In genomic region chr1:167389584-167389983, GRCm38 (mm10) we compare ENCODE assay signal across 25 mouse cellular contexts. TPM values are rescaled to one million over a fixed set of nuclear protein-coding genes. Genes with fewer than 3 reads are reported as not detected.
DNase-seq lines count a peak whose midpoint lies in the region; ATAC-seq and TF ChIP-seq lines count a peak whose summit lies in the region.
"Had no signal": no experiment of that assay in that cellular context is flagged by ENCODE, and none has a peak within 500 bp of the region (broad histone marks: within the 10 kb centered on the region; RNA-seq: fewer than 3 reads in every experiment).

No protein-coding gene starts in this region.

- H3K4me1 ChIP-seq in heart, embryonic 10.5 days: peaks cover 21% of the 10 kb centered on the region
- H3K4me1 ChIP-seq in kidney, adult 2 months (ENCODE audit: control insufficient read depth, insufficient read depth, low read length): peaks cover 17% of the 10 kb centered on the region
- H3K4me1 ChIP-seq in liver, embryonic 14.5 days (replicated peaks; ENCODE audit: control insufficient read depth in 2 of 2, insufficient read depth in 2 of 2, low read length in 1 of 2): peaks cover 65 to 70% of the 10 kb centered on the region in 2 experiments
- H3K4me1 ChIP-seq in stomach, postnatal 0 days (replicated peaks; ENCODE audit: control insufficient read depth, insufficient read depth): 0 out of 2 replicates have a peak, but pooled peaks cover 2% of the 10 kb centered on the region
- H3K4me1 ChIP-seq in midbrain, embryonic 11.5 days (ENCODE audit: control insufficient read depth, insufficient read depth, low read length): peaks cover 7% of the 10 kb centered on the region; the same call in 1 of the 2 replicates

- no peak for TF ChIP-seq EP300 in liver, embryonic 14.5 days (IDR thresholded peaks at IDR 0.05; ENCODE audit: low read depth)
- no peak for TF ChIP-seq EP300 in stomach, postnatal 0 days (optimal IDR thresholded peaks at IDR 0.05)

- intact Hi-C loops in heart, postnatal 14 days (cut with DNase I): no loop called here

- no peak for DNase-seq in heart, embryonic 10.5 days (ENCODE audit: low spot score)
- no peak for DNase-seq in heart, postnatal 14 days
- DNase-seq in kidney, adult 2 months: peak; percentile 49
- no peak for DNase-seq in kidney, adult 9 months
- no peak for DNase-seq in liver, embryonic 14.5 days (ENCODE audit: low read depth in 3 of 3, low spot score in 3 of 3)
- peak; percentile 67 for DNase-seq in stomach, postnatal 0 days (ENCODE audit: low spot score)
- DNase-seq in spleen, postnatal 10 days (ENCODE audit: low spot score in 2 of 2): no peak
- no peak for DNase-seq in midbrain, embryonic 11.5 days (ENCODE audit: low spot score, missing footprints)
- DNase-seq: B cell, adult 2 months; cerebellum, adult 11-12 months; cerebellum, postnatal 10 days; gastrocnemius, postnatal 10 days; heart, postnatal 36 days; layer of hippocampus, adult 9-11 months; lung, adult 18-20 months; lung, postnatal 10 days had no signal

- H3K9me3 ChIP-seq in heart, embryonic 10.5 days: no peaks in the 10 kb centered on the region
- no peaks in the 10 kb centered on the region for H3K9me3 ChIP-seq in liver, embryonic 14.5 days (ENCODE audit: control insufficient read depth, low read length)
- H3K9me3 ChIP-seq in stomach, postnatal 0 days (ENCODE audit: control insufficient read depth, low read length): no peaks in the 10 kb centered on the region
- no peaks in the 10 kb centered on the region for H3K9me3 ChIP-seq in midbrain, embryonic 11.5 days (ENCODE audit: control insufficient read depth, low read length)
- H3K9me3 ChIP-seq: embryonic facial prominence, embryonic 13.5 days; forebrain, embryonic 15.5 days; G1E; limb, embryonic 10.5 days; midbrain, embryonic 10.5 days had no signal

- WGBS in heart, embryonic 10.5 days: 82% methylated on average over 7 of the region's 7 CpGs
- 71% methylated on average over 7 of the region's 7 CpGs for WGBS in kidney, adult 2 months
- WGBS in liver, embryonic 14.5 days (ENCODE audit: insufficient replicate concordance): 77% methylated on average over 7 of the region's 7 CpGs
- WGBS in stomach, postnatal 0 days: 66% methylated on average over 7 of the region's 7 CpGs
- WGBS in midbrain, embryonic 11.5 days: 90% methylated on average over 7 of the region's 7 CpGs

- no peaks in the 10 kb centered on the region for H3K36me3 ChIP-seq in heart, embryonic 10.5 days
- no peaks in the 10 kb centered on the region for H3K36me3 ChIP-seq in kidney, adult 2 months (ENCODE audit: control insufficient read depth, insufficient read depth, low read length)
- H3K36me3 ChIP-seq in liver, embryonic 14.5 days (replicated peaks; ENCODE audit: control insufficient read depth, insufficient read depth, low read depth): peaks cover 29% of the 10 kb centered on the region
- H3K36me3 ChIP-seq in stomach, postnatal 0 days (ENCODE audit: control insufficient read depth, insufficient read depth, low read length): no peaks in the 10 kb centered on the region
- no peaks in the 10 kb centered on the region for H3K36me3 ChIP-seq in midbrain, embryonic 11.5 days (ENCODE audit: control insufficient read depth, insufficient read depth, low read length)
- H3K36me3 ChIP-seq: embryonic facial prominence, embryonic 13.5 days; forebrain, embryonic 15.5 days; G1E; limb, embryonic 10.5 days; midbrain, embryonic 10.5 days had no signal

- H3K27me3 ChIP-seq in heart, embryonic 10.5 days (ENCODE audit: insufficient read depth, poor library complexity, severe bottlenecking): peaks cover 8% of the 10 kb centered on the region; the same call in 1 of the 2 replicates
- H3K27me3 ChIP-seq in kidney, adult 2 months (replicated peaks; ENCODE audit: control insufficient read depth, insufficient read depth, low read length): no peaks in the 10 kb centered on the region
- H3K27me3 ChIP-seq in liver, embryonic 14.5 days (ENCODE audit: control insufficient read depth, insufficient read depth, low read length): no peaks in the 10 kb centered on the region
- no peaks in the 10 kb centered on the region for H3K27me3 ChIP-seq in stomach, postnatal 0 days (ENCODE audit: control insufficient read depth, insufficient read depth, low read length)
- H3K27me3 ChIP-seq in midbrain, embryonic 11.5 days (ENCODE audit: control insufficient read depth, insufficient read depth, low read length): peaks cover 8% of the 10 kb centered on the region
- H3K27me3 ChIP-seq: forebrain, embryonic 15.5 days; Patski had no signal

- no peak overlapping the region for H3K4me3 ChIP-seq in heart, embryonic 10.5 days
- H3K4me3 ChIP-seq in kidney, adult 2 months (ENCODE audit: insufficient read depth, low read depth, low read length): no peak overlapping the region
- H3K4me3 ChIP-seq in liver, embryonic 14.5 days (ENCODE audit: insufficient read depth in 1 of 2, low read depth in 2 of 2, low read length in 2 of 2): peak overlapping the region; percentile 2 to 81; a peak in 3 of 4 replicates
- no peak overlapping the region for H3K4me3 ChIP-seq in stomach, postnatal 0 days (ENCODE audit: low read depth, low read length)
- no peak overlapping the region for H3K4me3 ChIP-seq in midbrain, embryonic 11.5 days (ENCODE audit: low read depth, low read length)
- H3K4me3 ChIP-seq: embryonic facial prominence, embryonic 13.5 days; forebrain, embryonic 15.5 days; limb, embryonic 10.5 days; midbrain, embryonic 10.5 days had no signal

- ATAC-seq in liver, embryonic 14.5 days (ENCODE audit: insufficient read depth): no peak
- ATAC-seq in stomach, postnatal 0 days (ENCODE audit: low FRiP score, low TSS enrichment): 0 out of 2 replicates have a peak, but pooled peaks have one; percentile 5
- ATAC-seq in midbrain, embryonic 11.5 days (ENCODE audit: low FRiP score): no peak
- ATAC-seq: forebrain, embryonic 15.5 days; inflammation-experienced regulatory T-cells, adult 6 months; Patski had no signal

- TF ChIP-seq POLR2A in kidney, adult 2 months (IDR thresholded peaks at IDR 0.05; ENCODE audit: low read depth, low read length): no peak

- H3K27ac ChIP-seq in heart, embryonic 10.5 days: peak overlapping the region; percentile 42; the same call in 1 of the 2 replicates
- peak overlapping the region; percentile 63; the same call in 1 of the 2 replicates for H3K27ac ChIP-seq in kidney, adult 2 months (ENCODE audit: insufficient read depth, low read depth, low read length)
- peak overlapping the region; percentile 3 for H3K27ac ChIP-seq in liver, embryonic 14.5 days
- peak overlapping the region; percentile 77 for H3K27ac ChIP-seq in stomach, postnatal 0 days (replicated peaks)
- no peak overlapping the region for H3K27ac ChIP-seq in midbrain, embryonic 11.5 days (ENCODE audit: low read depth, low read length)
- H3K27ac ChIP-seq: embryonic facial prominence, embryonic 13.5 days; forebrain, embryonic 15.5 days; hindbrain, embryonic 14.5 days; kidney, postnatal 0 days; limb, embryonic 10.5 days; midbrain, embryonic 10.5 days had no signal

- peak overlapping the region; percentile 63 for H3K9ac ChIP-seq in liver, embryonic 14.5 days (replicated peaks)
- no peak overlapping the region for H3K9ac ChIP-seq in stomach, postnatal 0 days (ENCODE audit: low read length)
- no peak overlapping the region for H3K9ac ChIP-seq in midbrain, embryonic 11.5 days (ENCODE audit: low read length)
- H3K9ac ChIP-seq: embryonic facial prominence, embryonic 13.5 days; forebrain, embryonic 15.5 days; hindbrain, embryonic 14.5 days had no signal

- peak overlapping the region; percentile 81 for H3K4me2 ChIP-seq in liver, embryonic 14.5 days (ENCODE audit: low read depth)
- no peak overlapping the region for H3K4me2 ChIP-seq in stomach, postnatal 0 days (replicated peaks; ENCODE audit: low read depth)
- H3K4me2 ChIP-seq in midbrain, embryonic 11.5 days: no peak overlapping the region
- H3K4me2 ChIP-seq: embryonic facial prominence, embryonic 13.5 days; forebrain, embryonic 15.5 days; hindbrain, embryonic 14.5 days had no signal

- TF ChIP-seq CTCF in kidney, adult 2 months (conservative IDR thresholded peaks at IDR 0.05; ENCODE audit: insufficient read depth, insufficient read length, low read depth, low read length): no peak
- TF ChIP-seq CTCF in liver, embryonic 14.5 days (IDR thresholded peaks at IDR 0.05; ENCODE audit: low read depth): no peak
- no peak for TF ChIP-seq CTCF in stomach, postnatal 0 days (IDR thresholded peaks at IDR 0.05; ENCODE audit: low read depth)

RNA-seq across cellular contexts. Expression of gene Mgst3, which starts 4.1 kb away (rescaled TPM):
- polyA plus RNA-seq in heart, embryonic 10.5 days (2016; fragmentation: Nextera tagmentation; extraction: Ambion mirVana): 111 and 149 TPM in 2 replicates
- total RNA-seq in heart, postnatal 14 days (2021): 100 to 1,000 TPM; 217 to 220 TPM
- 560 and 626 TPM in 2 replicates for polyA plus RNA-seq in kidney, adult 2 months (2012; rRNA removed)
- polyA plus RNA-seq in liver, embryonic 14.5 days (2012; rRNA removed): 330 and 468 TPM in 2 replicates
- polyA plus RNA-seq in liver, embryonic 14.5 days (2014; fragmentation: Nextera tagmentation; extraction: Ambion mirVana): 596 and 611 TPM in 2 replicates
- 991 and 1,037 TPM in 2 replicates for polyA plus RNA-seq in stomach, postnatal 0 days (2015; fragmentation: Nextera tagmentation; extraction: Ambion mirVana)
- polyA plus RNA-seq in midbrain, embryonic 11.5 days (2014; fragmentation: Nextera tagmentation; extraction: Ambion mirVana): 58.9 and 60.8 TPM in 2 replicates

RNA-seq across cellular contexts. Expression of gene Aldh9a1, which starts 39.8 kb away (rescaled TPM):
- polyA plus RNA-seq in heart, embryonic 10.5 days (2016; fragmentation: Nextera tagmentation; extraction: Ambion mirVana): 44.4 and 59.4 TPM in 2 replicates
- 10 to 100 TPM; 25.0 to 30.4 TPM for total RNA-seq in heart, postnatal 14 days (2021)
- 150 and 171 TPM in 2 replicates for polyA plus RNA-seq in kidney, adult 2 months (2012; rRNA removed)
- polyA plus RNA-seq in liver, embryonic 14.5 days (2012; rRNA removed): 21.9 and 28.1 TPM in 2 replicates
- 52.5 and 59.9 TPM in 2 replicates for polyA plus RNA-seq in liver, embryonic 14.5 days (2014; fragmentation: Nextera tagmentation; extraction: Ambion mirVana)
- polyA plus RNA-seq in stomach, postnatal 0 days (2015; fragmentation: Nextera tagmentation; extraction: Ambion mirVana): 70.7 and 74.7 TPM in 2 replicates
- 33.4 and 36.5 TPM in 2 replicates for polyA plus RNA-seq in midbrain, embryonic 11.5 days (2014; fragmentation: Nextera tagmentation; extraction: Ambion mirVana)

Comparison
In these comparisons a context has a peak if more than half of its experiments do, and no peak if none do; other contexts are left out.
1. DNase-seq: peak in kidney, adult 2 months (single experiment) and stomach, postnatal 0 days (single experiment); none in heart, embryonic 10.5 days (single experiment), heart, postnatal 14 days (0 of 2), kidney, adult 9 months (single experiment), liver, embryonic 14.5 days (0 of 3), spleen, postnatal 10 days (0 of 2) and midbrain, embryonic 11.5 days (single experiment).
2. H3K4me3 ChIP-seq: peak in liver, embryonic 14.5 days (2 of 2); none in heart, embryonic 10.5 days (single experiment), kidney, adult 2 months (single experiment), stomach, postnatal 0 days (single experiment) and midbrain, embryonic 11.5 days (single experiment).